10 mouse cellular contexts compared by ENCODE assay signal in genomic region chr7:131555301-131556081, GRCm38 (mm10). TPM values are rescaled to one million over a fixed set of nuclear protein-coding genes. Genes with fewer than 3 reads are reported as not detected.
DNase-seq lines count a peak whose midpoint lies in the region; ATAC-seq lines count a peak whose summit lies in the region.
"Had no signal": no experiment of that assay in that cellular context is flagged by ENCODE, and none has a peak within 500 bp of the region (broad histone marks: within the 10 kb centered on the region; RNA-seq: fewer than 3 reads in every experiment).

No protein-coding gene starts in this region.

- H3K36me3 ChIP-seq in forebrain, embryonic 10.5 days (replicated peaks) = no peaks in the 10 kb centered on the region
- H3K36me3 ChIP-seq in forebrain, embryonic 16.5 days (ENCODE audit: control insufficient read depth, insufficient read depth) = no peaks in the 10 kb centered on the region
- no peaks in the 10 kb centered on the region for H3K36me3 ChIP-seq in midbrain, embryonic 12.5 days

- WGBS in forebrain, embryonic 10.5 days = under 1% methylated on average over 68 of the region's 68 CpGs
- under 1% methylated on average over 68 of the region's 68 CpGs for WGBS in forebrain, embryonic 16.5 days
- under 1% methylated on average over 67 of the region's 68 CpGs for WGBS in midbrain, embryonic 12.5 days

- H3K4me3 ChIP-seq in forebrain, embryonic 10.5 days = peak overlapping the region; percentile 29; the same call in 1 of the 2 replicates
- no peak overlapping the region for H3K4me3 ChIP-seq in forebrain, embryonic 16.5 days (replicated peaks; ENCODE audit: low read length)
- H3K4me3 ChIP-seq in midbrain, embryonic 12.5 days = peak overlapping the region; percentile 21

- H3K27ac ChIP-seq in forebrain, embryonic 10.5 days = no peak overlapping the region
- no peak overlapping the region for H3K27ac ChIP-seq in forebrain, embryonic 16.5 days (ENCODE audit: low read length)
- H3K27ac ChIP-seq in midbrain, embryonic 12.5 days (replicated peaks) = no peak overlapping the region

- peak; percentile 63 for DNase-seq in forebrain, embryonic 10.5 days (ENCODE audit: extremely low spot score, low spot score)
- DNase-seq in urinary bladder, postnatal 14 days (ENCODE audit: low spot score) = peak; percentile 35
- DNase-seq in urinary bladder, postnatal 36 days (ENCODE audit: low spot score in 2 of 2) = no peak
- DNase-seq in induced T-regulatory cell, adult 2 months (ENCODE audit: low read depth) = peak; percentile 62
- DNase-seq in gastrocnemius, postnatal 4 days (ENCODE audit: low spot score in 2 of 2) = no peak
- no peak for DNase-seq in cerebellum, adult 11-12 months

- peaks cover 93% of the 10 kb centered on the region for H3K27me3 ChIP-seq in forebrain, embryonic 10.5 days (ENCODE audit: poor library complexity, severe bottlenecking)
- H3K27me3 ChIP-seq in forebrain, embryonic 16.5 days (replicated peaks; ENCODE audit: control insufficient read depth, insufficient read depth, low read length) = peaks cover 63% of the 10 kb centered on the region
- H3K27me3 ChIP-seq in midbrain, embryonic 12.5 days = peaks cover 87% of the 10 kb centered on the region

- no peak overlapping the region for H3K9ac ChIP-seq in forebrain, embryonic 16.5 days (replicated peaks; ENCODE audit: low read depth, low read length)
- no peak overlapping the region for H3K9ac ChIP-seq in midbrain, embryonic 12.5 days (replicated peaks)

- no peak overlapping the region for H3K4me2 ChIP-seq in forebrain, embryonic 16.5 days (ENCODE audit: low read length)
- peak overlapping the region; percentile 26 for H3K4me2 ChIP-seq in midbrain, embryonic 12.5 days (replicated peaks)

- H3K4me1 ChIP-seq in forebrain, embryonic 10.5 days = peaks cover 48% of the 10 kb centered on the region
- H3K4me1 ChIP-seq in forebrain, embryonic 16.5 days (replicated peaks; ENCODE audit: control insufficient read depth, insufficient read depth, low read length) = peaks cover 15% of the 10 kb centered on the region
- H3K4me1 ChIP-seq in midbrain, embryonic 12.5 days = peaks cover 20% of the 10 kb centered on the region

- no peak for ATAC-seq in forebrain, embryonic 16.5 days
- ATAC-seq in midbrain, embryonic 12.5 days (ENCODE audit: low FRiP score, low read depth) = no peak

- no peaks in the 10 kb centered on the region for H3K9me3 ChIP-seq in forebrain, embryonic 10.5 days
- no peaks in the 10 kb centered on the region for H3K9me3 ChIP-seq in forebrain, embryonic 16.5 days (ENCODE audit: control insufficient read depth, low read length)
- H3K9me3 ChIP-seq in midbrain, embryonic 12.5 days = no peaks in the 10 kb centered on the region

RNA-seq across cellular contexts. Expression of gene Bub3, which starts 4.5 kb away (rescaled TPM):
- 314 and 328 TPM in 2 replicates for polyA plus RNA-seq in forebrain, embryonic 10.5 days (2016; fragmentation: Nextera tagmentation; extraction: Ambion mirVana)
- 186 and 188 TPM in 2 replicates for polyA plus RNA-seq in forebrain, embryonic 16.5 days (2015; fragmentation: Nextera tagmentation; extraction: Ambion mirVana)
- 229 and 246 TPM in 2 replicates for polyA plus RNA-seq in midbrain, embryonic 12.5 days (2016; fragmentation: Nextera tagmentation; extraction: Ambion mirVana)
- 10 to 100 TPM; 46.6 to 54.8 TPM for total RNA-seq in gastrocnemius, postnatal 4 days (2021)

RNA-seq across cellular contexts. Expression of gene Hmx2, which starts 6.9 kb away (rescaled TPM):
- polyA plus RNA-seq in forebrain, embryonic 10.5 days (2016; fragmentation: Nextera tagmentation; extraction: Ambion mirVana) = 0.12 TPM in 1 of 2 replicates, not detected in the other
- polyA plus RNA-seq in forebrain, embryonic 16.5 days (2015; fragmentation: Nextera tagmentation; extraction: Ambion mirVana) = 0.20 and 0.91 TPM in 2 replicates
- 0.34 and 0.56 TPM in 2 replicates for polyA plus RNA-seq in midbrain, embryonic 12.5 days (2016; fragmentation: Nextera tagmentation; extraction: Ambion mirVana)
- total RNA-seq in gastrocnemius, postnatal 4 days (2021) = not detected
- total RNA-seq: heart, adult 18-20 months had no signal
- polyA plus RNA-seq: testis, adult 2 months had no signal

RNA-seq across cellular contexts. Expression of gene Hmx3, which starts 12.8 kb away (rescaled TPM):
- polyA plus RNA-seq in forebrain, embryonic 10.5 days (2016; fragmentation: Nextera tagmentation; extraction: Ambion mirVana) = not detected in 2 replicates
- polyA plus RNA-seq in forebrain, embryonic 16.5 days (2015; fragmentation: Nextera tagmentation; extraction: Ambion mirVana) = 0.16 and 0.52 TPM in 2 replicates
- polyA plus RNA-seq in midbrain, embryonic 12.5 days (2016; fragmentation: Nextera tagmentation; extraction: Ambion mirVana) = 0.11 and 0.16 TPM in 2 replicates
- total RNA-seq in gastrocnemius, postnatal 4 days (2021) = not detected
- total RNA-seq: heart, adult 18-20 months had no signal
- polyA plus RNA-seq: testis, adult 2 months had no signal

Comparison
In these comparisons a context has a peak if more than half of its experiments do, and no peak if none do; other contexts are left out.
1. DNase-seq: peak in forebrain, embryonic 10.5 days (single experiment), urinary bladder, postnatal 14 days (single experiment) and induced T-regulatory cell, adult 2 months (single experiment); none in urinary bladder, postnatal 36 days (0 of 2), gastrocnemius, postnatal 4 days (0 of 2) and cerebellum, adult 11-12 months (single experiment).